12 mouse cellular contexts compared by ENCODE assay signal in genomic region chr12:69494648-69495047, GRCm38 (mm10).
DNase-seq lines count a peak whose midpoint lies in the region.
"Had no signal": no experiment of that assay in that cellular context is flagged by ENCODE, and none has a peak within 500 bp of the region (broad histone marks: within the 10 kb centered on the region; RNA-seq: fewer than 3 reads in every experiment).

No protein-coding gene starts in this region.

- intact Hi-C loops in heart, postnatal 36 days (cut with DNase I): no loop called here

- DNase-seq in heart, adult 11 months: peak; percentile 84
- no peak for DNase-seq in heart, postnatal 36 days
- DNase-seq in kidney, postnatal 4 days: peak; percentile 40 to 51
- no peak for DNase-seq in kidney, adult 9 months
- DNase-seq in layer of hippocampus, adult 9-11 months: peak; percentile 55
- peak; percentile 72 to 76 for DNase-seq in lung, postnatal 4 days
- DNase-seq in ovary, postnatal 10 days (ENCODE audit: low spot score): no peak
- DNase-seq in adrenal gland, postnatal 14 days: no peak
- DNase-seq: adrenal gland, postnatal 25 days; cerebellum, adult 18-20 months; kidney, postnatal 14 days; thymus, postnatal 36 days had no signal

Comparison
In these comparisons a context has a peak if more than half of its experiments do, and no peak if none do; other contexts are left out.
1. DNase-seq: peak in heart, adult 11 months (single experiment), kidney, postnatal 4 days (2 of 2), layer of hippocampus, adult 9-11 months (single experiment) and lung, postnatal 4 days (2 of 2); none in heart, postnatal 36 days (0 of 2), kidney, adult 9 months (single experiment), ovary, postnatal 10 days (single experiment) and adrenal gland, postnatal 14 days (single experiment).